Mouse (Mus musculus) lung, embryonic 15.5 days (tissue): ENCODE results near the gene Col6a5. TPM values are rescaled to one million over a fixed set of nuclear protein-coding genes. Genes with fewer than 3 reads are reported as not detected.

Experiments
- ATAC-seq: fragments of 200-750 bp; cut with Nextera tagmentation; 2 replicates; pipeline ENCODE4 v1.8.0; 2017; ENCODE audit warnings: moderate number of reproducible peaks, borderline replicate concordance; ENCODE audit not compliant: low FRiP score, low TSS enrichment; ENCODE audit errors: extremely low read depth
- H3K27ac ChIP-seq: fragments of 300-500 bp; sonication (generic); 2 replicates; pipeline ENCODE4 v1.5.1; 2015; ENCODE audit warnings: moderate library complexity, mild to moderate bottlenecking, inconsistent platforms
- H3K27me3 ChIP-seq: fragments of 300-500 bp; sonication (generic); 2 replicates; pipeline ENCODE4 v1.6.1; 2015; ENCODE audit warnings: inconsistent platforms
- H3K36me3 ChIP-seq: fragments of 300-500 bp; sonication (generic); 2 replicates; pipeline ENCODE4 v1.6.1; 2015; ENCODE audit warnings: inconsistent platforms
- H3K4me1 ChIP-seq: fragments of 300-500 bp; sonication (generic); 2 replicates; pipeline ENCODE4 v1.6.1; 2015; ENCODE audit warnings: inconsistent platforms
- H3K4me2 ChIP-seq: fragments of 300-500 bp; sonication (generic); 2 replicates; pipeline ENCODE4 v1.6.1; 2015; ENCODE audit warnings: inconsistent platforms, mild to moderate bottlenecking, moderate library complexity
- H3K4me3 ChIP-seq: fragments of 300-500 bp; sonication (generic); 2 replicates; pipeline ENCODE4 v1.5.1; 2015; ENCODE audit warnings: mild to moderate bottlenecking, inconsistent platforms
- H3K9ac ChIP-seq: fragments of 300-500 bp; sonication (generic); 2 replicates; pipeline ENCODE4 v1.6.1; 2015; ENCODE audit warnings: inconsistent platforms
- H3K9me3 ChIP-seq: fragments of 300-500 bp; sonication (generic); 2 replicates; pipeline ENCODE4 v1.6.1; 2016; ENCODE audit warnings: inconsistent platforms
- WGBS: fragments of 180-500 bp; shearing (Covaris S2); methylation state at CpG from one replicate; pipeline ENCODE4 v1.1.7; 2015; 5-methylcytosine and 5-hydroxymethylcytosine counted together
- polyA plus RNA-seq: library from polyadenylated mRNA; unstranded; fragments of >200 nt; fragmentation: Nextera tagmentation; extraction: Ambion mirVana; gene quantifications from 2 replicates; pipeline ENCODE4 v1.2.1, GENCODE M21; 2015

The Col6a5 gene
- polyA plus RNA-seq, 1 experiment from 2014 or later = 0.29 TPM

DNA sequence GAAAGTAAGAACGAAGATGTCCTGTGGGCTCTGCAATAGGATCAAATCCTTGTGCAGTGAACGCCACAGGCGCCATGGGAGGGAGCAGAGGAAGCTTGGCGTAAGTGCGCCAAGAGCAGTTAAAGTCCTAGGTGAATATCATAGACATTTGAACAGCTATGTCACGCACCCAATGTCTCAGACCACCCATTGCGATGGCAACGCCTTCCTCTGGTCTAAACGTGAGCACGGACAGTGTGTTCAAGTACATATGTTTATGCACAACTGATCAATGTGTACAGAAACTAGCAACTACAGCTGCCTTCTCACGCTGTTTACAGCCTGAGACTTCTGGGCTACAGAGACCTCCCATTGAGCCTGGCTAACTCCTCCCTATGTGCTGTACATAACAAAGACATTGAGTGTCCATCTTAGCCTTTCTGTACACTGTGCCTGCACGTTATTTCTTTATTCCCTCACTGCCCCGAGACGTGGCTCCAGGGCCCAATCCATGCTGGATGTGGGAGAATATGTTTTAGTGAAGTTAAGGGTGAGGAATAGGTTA is 11.0 kb upstream of the Col6a5 start:
- no peak overlapping the region for H3K9ac ChIP-seq
- no peak overlapping the region for H3K4me3 ChIP-seq
- no peaks in the 10 kb centered on the region for H3K9me3 ChIP-seq
- H3K4me1 ChIP-seq = peaks cover 5% of the 10 kb centered on the region; the same call in 1 of the 2 replicates
- H3K27ac ChIP-seq = no peak overlapping the region
- no peak for ATAC-seq
- no peaks in the 10 kb centered on the region for H3K27me3 ChIP-seq
- H3K36me3 ChIP-seq = no peaks in the 10 kb centered on the region
- WGBS = 83% methylated on average over 14 of the region's 14 CpGs
- H3K4me2 ChIP-seq = no peak overlapping the region

GRCm38 (mm10) chr9:105970901-105971300 is 10.5 kb upstream of the Col6a5 start:
- H3K27ac ChIP-seq = no peak overlapping the region
- H3K4me1 ChIP-seq = peaks cover 5% of the 10 kb centered on the region; the same call in 1 of the 2 replicates
- no peak overlapping the region for H3K4me3 ChIP-seq
- 66% methylated on average over 5 of the region's 5 CpGs for whole genome bisulfite sequencing
- ATAC-seq = no peak
- H3K27me3 ChIP-seq = no peaks in the 10 kb centered on the region
- no peaks in the 10 kb centered on the region for H3K36me3 ChIP-seq
- H3K4me2 ChIP-seq = no peak overlapping the region
- no peak overlapping the region for H3K9ac ChIP-seq
- no peaks in the 10 kb centered on the region for H3K9me3 ChIP-seq

DNA sequence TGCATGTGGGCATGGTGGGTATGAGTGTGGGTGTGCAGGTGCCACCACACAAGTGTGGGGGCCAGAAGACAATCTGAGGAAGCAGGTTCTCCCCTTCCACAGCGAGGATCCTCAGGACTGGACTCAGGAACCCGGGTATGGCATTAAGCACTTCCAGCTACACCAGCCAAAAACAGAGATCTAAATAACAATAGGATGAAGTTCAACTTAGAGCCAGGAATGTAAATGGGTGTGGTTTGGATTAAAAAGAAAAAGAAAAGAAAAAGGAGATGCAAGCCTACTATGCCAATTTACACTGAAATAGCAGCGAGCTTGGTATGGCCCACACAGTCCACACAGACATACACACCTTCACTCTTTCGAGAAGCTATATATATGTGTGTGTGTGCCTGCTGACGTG is 7.5 kb upstream of the Col6a5 start:
- Histone ChIP-seq H3K4me2 (no peak overlapping the region), H3K4me3 (no peak overlapping the region), H3K27me3 (no peaks in the 10 kb centered on the region), H3K9ac (no peak overlapping the region), H3K27ac (no peak overlapping the region), H3K36me3 (no peaks in the 10 kb centered on the region), H3K4me1 (no peaks in the 10 kb centered on the region), H3K9me3 (no peaks in the 10 kb centered on the region)
- 73% methylated on average over 5 of the region's 5 CpGs for WGBS
- ATAC-seq = no peak

- no peaks in the 10 kb centered on the region for H3K9me3 ChIP-seq
- H3K36me3 ChIP-seq = no peaks in the 10 kb centered on the region
- no peaks in the 10 kb centered on the region for H3K27me3 ChIP-seq
- no peak overlapping the region for H3K9ac ChIP-seq
- 51% methylated on average over 1 of the region's 1 CpGs for WGBS
- no peak overlapping the region for H3K4me2 ChIP-seq
- H3K4me1 ChIP-seq = peaks cover 14% of the 10 kb centered on the region
- ATAC-seq = no peak
- no peak overlapping the region for H3K4me3 ChIP-seq
- H3K27ac ChIP-seq = no peak overlapping the region
Measured at GRCm38 (mm10) chr9:105959116-105959515, 1.3 kb downstream of the Col6a5 start.

DNA sequence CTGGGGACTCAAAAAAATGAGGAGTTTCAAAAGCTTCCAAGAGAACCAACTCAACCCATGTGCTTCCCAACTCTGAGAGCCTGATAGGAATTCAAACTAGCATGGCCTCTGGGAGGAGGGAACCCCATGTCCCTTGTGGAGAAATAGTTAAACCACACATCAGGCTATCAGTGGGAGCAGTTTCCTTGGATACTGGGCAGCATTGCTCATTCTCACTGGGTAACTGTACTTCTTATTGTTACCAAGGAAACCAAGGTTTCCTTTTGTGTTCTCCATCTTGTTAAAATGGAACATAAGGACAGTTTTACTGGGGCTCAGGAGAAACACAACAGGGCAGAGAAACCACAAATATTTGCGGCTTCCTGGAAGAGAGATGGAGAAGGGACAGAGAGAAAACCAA is 10.7 kb downstream of the Col6a5 start:
- no peak for ATAC-seq
- Histone ChIP-seq H3K27me3 (no peaks in the 10 kb centered on the region), H3K4me1 (no peaks in the 10 kb centered on the region), H3K9ac (no peak overlapping the region), H3K4me3 (no peak overlapping the region), H3K9me3 (no peaks in the 10 kb centered on the region), H3K27ac (no peak overlapping the region), H3K4me2 (no peak overlapping the region), H3K36me3 (no peaks in the 10 kb centered on the region)
- WGBS = 89% methylated on average over 1 of the region's 1 CpGs

- H3K4me1 ChIP-seq = no peaks in the 10 kb centered on the region
- H3K9me3 ChIP-seq = no peaks in the 10 kb centered on the region
Measured at GRCm38 (mm10) chr9:105947577-105947976, 12.9 kb downstream of the Col6a5 start.

DNA sequence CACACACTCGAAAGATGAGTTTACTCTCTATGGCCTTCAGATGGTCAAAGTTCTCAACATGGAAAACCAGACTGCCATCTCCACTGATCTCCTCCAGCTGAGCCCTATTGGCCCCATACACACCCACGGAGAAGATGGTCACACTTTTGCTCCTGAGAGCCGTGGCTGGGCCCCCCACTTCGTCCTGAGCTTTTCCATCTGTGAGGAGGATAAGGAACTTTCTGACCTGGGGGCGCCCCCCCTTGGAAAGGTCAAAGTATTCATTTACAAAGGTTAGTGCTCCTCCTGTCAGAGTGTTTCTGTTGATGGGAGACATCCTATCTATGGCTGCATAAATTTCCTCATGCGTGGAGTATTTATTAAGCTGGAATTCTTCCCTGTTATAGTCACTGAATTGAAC is 26.6 kb downstream of the Col6a5 start:
- Histone ChIP-seq H3K4me3 (no peak overlapping the region), H3K27ac (no peak overlapping the region), H3K36me3 (no peaks in the 10 kb centered on the region), H3K4me1 (no peaks in the 10 kb centered on the region), H3K4me2 (no peak overlapping the region), H3K9me3 (no peaks in the 10 kb centered on the region), H3K9ac (no peak overlapping the region), H3K27me3 (no peaks in the 10 kb centered on the region)
- WGBS = 50% methylated on average over 6 of the region's 6 CpGs
- no peak for ATAC-seq

More at GRCm38 (mm10) chr9:105947577-105947976, 12.9 kb downstream of the Col6a5 start:
- Histone ChIP-seq H3K27ac (no peak overlapping the region), H3K27me3 (no peaks in the 10 kb centered on the region), H3K4me3 (no peak overlapping the region), H3K36me3 (no peaks in the 10 kb centered on the region), H3K4me2 (no peak overlapping the region), H3K9ac (no peak overlapping the region)
- no peak for ATAC-seq
- 62% methylated on average over 3 of the region's 3 CpGs for WGBS

- no peaks in the 10 kb centered on the region for H3K27me3 ChIP-seq
- H3K4me1 ChIP-seq = no peaks in the 10 kb centered on the region
- H3K4me3 ChIP-seq = no peak overlapping the region
- WGBS = 67% methylated on average over 4 of the region's 4 CpGs
- ATAC-seq = no peak
- H3K36me3 ChIP-seq = no peaks in the 10 kb centered on the region
- no peaks in the 10 kb centered on the region for H3K9me3 ChIP-seq
- H3K4me2 ChIP-seq = no peak overlapping the region
- no peak overlapping the region for H3K9ac ChIP-seq
- no peak overlapping the region for H3K27ac ChIP-seq
Measured at GRCm38 (mm10) chr9:105929287-105929686, 31.2 kb downstream of the Col6a5 start.

DNA sequence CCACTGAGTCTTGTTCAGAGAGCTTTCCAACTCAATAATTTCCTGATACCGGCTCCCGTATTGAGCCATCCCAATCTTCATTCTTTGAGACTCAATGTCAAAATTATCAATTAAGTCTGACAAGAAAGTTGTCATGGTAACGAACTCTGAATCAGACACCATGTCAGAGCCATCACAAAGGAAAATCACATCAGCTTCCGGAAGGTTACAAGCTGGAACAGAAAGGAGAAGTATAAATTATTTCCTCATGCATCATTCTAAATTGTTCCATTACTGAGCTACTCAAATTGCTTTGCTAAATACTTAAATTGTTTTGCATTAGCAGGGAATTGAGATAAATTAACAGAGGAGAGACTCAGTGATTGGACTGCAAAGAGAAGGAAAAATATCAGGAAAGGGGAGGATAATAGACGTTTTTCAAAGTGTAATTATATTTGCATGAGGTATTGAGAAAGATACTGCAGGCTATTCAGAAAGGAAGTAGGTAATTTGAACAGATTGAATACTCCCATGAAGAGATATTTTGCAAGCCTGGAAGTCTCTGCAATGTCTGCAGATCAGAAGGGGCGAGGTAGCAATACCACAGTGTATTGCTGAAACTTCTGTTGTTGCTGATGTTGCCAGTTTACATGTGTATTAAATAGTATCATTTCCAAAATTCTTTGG is 31.9 kb downstream of the Col6a5 start:
- Histone ChIP-seq H3K4me2 (no peak overlapping the region), H3K27me3 (no peaks in the 10 kb centered on the region), H3K36me3 (no peaks in the 10 kb centered on the region), H3K27ac (no peak overlapping the region), H3K9ac (no peak overlapping the region), H3K4me3 (no peak overlapping the region), H3K4me1 (no peaks in the 10 kb centered on the region), H3K9me3 (no peaks in the 10 kb centered on the region)
- WGBS = 69% methylated on average over 6 of the region's 6 CpGs
- ATAC-seq = no peak

- 75% methylated on average over 2 of the region's 2 CpGs for whole genome bisulfite sequencing
- no peaks in the 10 kb centered on the region for H3K4me1 ChIP-seq
- no peak for ATAC-seq
- H3K9me3 ChIP-seq = no peaks in the 10 kb centered on the region
- no peaks in the 10 kb centered on the region for H3K27me3 ChIP-seq
- H3K27ac ChIP-seq = no peak overlapping the region
- no peak overlapping the region for H3K4me3 ChIP-seq
- H3K9ac ChIP-seq = no peak overlapping the region
- no peaks in the 10 kb centered on the region for H3K36me3 ChIP-seq
- no peak overlapping the region for H3K4me2 ChIP-seq
Measured at GRCm38 (mm10) chr9:105923659-105924058, 36.8 kb downstream of the Col6a5 start.

- WGBS = 35% methylated on average over 4 of the region's 4 CpGs
- no peak overlapping the region for H3K27ac ChIP-seq
Measured at GRCm38 (mm10) chr9:105915186-105915585, 45.3 kb downstream of the Col6a5 start.

GRCm38 (mm10) chr9:105910166-105910565 is 50.3 kb downstream of the Col6a5 start:
- H3K4me3 ChIP-seq = no peak overlapping the region
- WGBS = 72% methylated on average over 2 of the region's 2 CpGs
- H3K27me3 ChIP-seq = no peaks in the 10 kb centered on the region
- H3K36me3 ChIP-seq = no peaks in the 10 kb centered on the region
- no peak overlapping the region for H3K27ac ChIP-seq
- no peaks in the 10 kb centered on the region for H3K9me3 ChIP-seq
- no peak overlapping the region for H3K9ac ChIP-seq
- no peaks in the 10 kb centered on the region for H3K4me1 ChIP-seq
- ATAC-seq = no peak
- no peak overlapping the region for H3K4me2 ChIP-seq

More at GRCm38 (mm10) chr9:105915186-105915585, 45.3 kb downstream of the Col6a5 start:
- Histone ChIP-seq H3K9ac (no peak overlapping the region), H3K27me3 (no peaks in the 10 kb centered on the region), H3K4me2 (no peak overlapping the region), H3K9me3 (no peaks in the 10 kb centered on the region), H3K4me1 (no peaks in the 10 kb centered on the region), H3K4me3 (no peak overlapping the region), H3K36me3 (no peaks in the 10 kb centered on the region)
- no peak for ATAC-seq
